Mouse (Mus musculus) cerebellum, adult 2 months (tissue): ENCODE measurements at regions not wholly inside any gene's neighbourhood (a gene's known extent, or its start where the extent isn't known, plus 50 kb on each side); places are given as distances from the start of the nearest gene placed in this dataset.

ENCODE experiments used
- CTCF ChIP-seq: fragments of 200-500 bp; IDR thresholded peaks from 2 replicates; pipeline ENCODE4 v1.5.1; 2011; ENCODE audit warnings: low read depth, mild to moderate bottlenecking, control low read depth, low read length, moderate library complexity, borderline replicate concordance; ENCODE audit not compliant: insufficient read depth
- POLR2A ChIP-seq: fragments of 200-500 bp; IDR thresholded peaks from 2 replicates; pipeline ENCODE4 v1.6.1; 2011; ENCODE audit warnings: low read length, control low read depth, borderline replicate concordance; ENCODE audit not compliant: insufficient read depth

GRCm38 (mm10) chr3:80187406-80187805 lies 303.1 kb downstream of the Fam198b start:
- TF ChIP-seq CTCF = no peak
- no peak for TF ChIP-seq POLR2A
